Mouse (Mus musculus): ENCODE measurements around the gene Tnip3.

- TF ChIP-seq CTCF (IDR thresholded peaks at IDR 0.05) = no peak
- TF ChIP-seq EP300 (IDR thresholded peaks at IDR 0.05) = no peak
Measured at GRCm38 (mm10) chr6:65621260-65621659, 96.1 kb downstream of the Tnip3 start.
